Mouse (Mus musculus): ENCODE data around the gene Zcwpw1.

Gene Zcwpw1

GRCm38 (mm10) chr5:137753111-137753832 is 34.3 kb upstream of the Zcwpw1 start:
- intact Hi-C loops (cut with DNase I) = no loop called here

GRCm38 (mm10) chr5:137755425-137755824 is 32.2 kb upstream of the Zcwpw1 start:
- intact Hi-C loops (cut with DNase I) = no loop called here

GRCm38 (mm10) chr5:137756106-137756505 is 31.5 kb upstream of the Zcwpw1 start:
- intact Hi-C loops (cut with DNase I) = loop anchor here (2.0 kb wide), 1 partner anchor 99 kb away; no protein-coding TSS in a partner anchor

GRCm38 (mm10) chr5:137756882-137757661 is 30.5 kb upstream of the Zcwpw1 start:
- intact Hi-C loops (cut with DNase I) = loop anchor here (2.0 kb wide), 1 partner anchor 100 kb away; no protein-coding TSS in a partner anchor

GRCm38 (mm10) chr5:137757887-137758286 is 29.7 kb upstream of the Zcwpw1 start:
- intact Hi-C loops (cut with DNase I) = loop anchor here (2.0 kb wide), 1 partner anchor 101 kb away; no protein-coding TSS in a partner anchor

- intact Hi-C loops (cut with DNase I) = no loop called here
Observed at GRCm38 (mm10) chr5:137758921-137759534, 28.6 kb upstream of the Zcwpw1 start.

- intact Hi-C loops (cut with DNase I) = no loop called here
Observed at GRCm38 (mm10) chr5:137759971-137760412, 27.6 kb upstream of the Zcwpw1 start.

GRCm38 (mm10) chr5:137764609-137765340 is 22.8 kb upstream of the Zcwpw1 start:
- intact Hi-C loops (cut with DNase I) = no loop called here

- intact Hi-C loops (cut with DNase I) = no loop called here
Observed at GRCm38 (mm10) chr5:137766270-137766669, 21.3 kb upstream of the Zcwpw1 start.

GRCm38 (mm10) chr5:137768475-137768874 is 19.1 kb upstream of the Zcwpw1 start:
- intact Hi-C loops (cut with DNase I) = no loop called here

GRCm38 (mm10) chr5:137770709-137771108 is 16.9 kb upstream of the Zcwpw1 start:
- intact Hi-C loops (cut with DNase I) = no loop called here

GRCm38 (mm10) chr5:137772755-137773154 is 14.8 kb upstream of the Zcwpw1 start:
- intact Hi-C loops (cut with DNase I) = no loop called here

GRCm38 (mm10) chr5:137775587-137776290 is 11.9 kb upstream of the Zcwpw1 start:
- intact Hi-C loops (cut with DNase I) = no loop called here

- intact Hi-C loops (cut with DNase I) = no loop called here
Observed at GRCm38 (mm10) chr5:137776408-137776918, 11.1 kb upstream of the Zcwpw1 start.

GRCm38 (mm10) chr5:137777267-137777845 is 10.2 kb upstream of the Zcwpw1 start:
- intact Hi-C loops (cut with DNase I) = no loop called here

- intact Hi-C loops (cut with DNase I) = no loop called here
Observed at GRCm38 (mm10) chr5:137778635-137779034, 9.0 kb upstream of the Zcwpw1 start, which contains the start of gene Ppp1r35. Gene Ppp1r35 (plus strand): TSS chr5:137778849.

- intact Hi-C loops (cut with DNase I) = no loop called here
Observed at GRCm38 (mm10) chr5:137779053-137779933, 8.3 kb upstream of the Zcwpw1 start.

- intact Hi-C loops (cut with DNase I) = no loop called here
Observed at GRCm38 (mm10) chr5:137781661-137782060, 5.9 kb upstream of the Zcwpw1 start.
